Mouse (Mus musculus): ENCODE measurements around the gene Opcml. TPM values are rescaled to one million over a fixed set of nuclear protein-coding genes. Genes with fewer than 3 reads are reported as not detected.

Opcml gene
- polyA plus RNA-seq, 1 experiment from 2014 or later: 88.6 TPM

DNA sequence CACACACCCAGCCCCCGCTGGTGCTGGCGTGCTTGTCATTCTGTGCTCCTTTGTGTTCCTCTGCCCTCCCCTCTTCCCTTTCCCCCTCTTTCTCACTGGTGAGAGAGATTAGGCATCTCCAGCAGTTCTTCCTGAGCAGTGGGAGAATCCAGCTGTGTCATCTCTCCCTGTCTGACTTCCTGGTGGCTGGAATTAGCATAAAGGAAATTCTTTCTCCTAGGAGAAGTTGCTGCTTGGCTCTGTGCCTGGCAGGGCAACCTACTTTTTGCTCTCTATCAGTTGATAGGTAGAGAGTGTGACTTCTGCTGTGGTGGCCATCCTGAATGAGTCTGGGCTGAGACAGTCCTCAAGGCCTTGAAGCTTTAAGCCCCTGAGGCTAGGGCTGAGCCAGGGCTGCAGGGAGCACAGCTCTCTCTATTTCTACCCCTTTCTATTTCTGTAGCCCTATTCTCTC, 293.7 kb downstream of the Opcml start:
- Histone ChIP-seq H3K4me1 (replicated peaks; ENCODE audit: control insufficient read depth, insufficient read depth, low read length) (peaks cover 6% of the 10 kb centered on the region), H3K27me3 (replicated peaks; ENCODE audit: control insufficient read depth, insufficient read depth, low read length) (no peaks in the 10 kb centered on the region), H3K27ac (ENCODE audit: low read length) (no peak overlapping the region), H3K9ac (replicated peaks; ENCODE audit: low read depth, low read length) (no peak overlapping the region), H3K4me3 (replicated peaks; ENCODE audit: low read length) (no peak overlapping the region), H3K36me3 (ENCODE audit: control insufficient read depth, insufficient read depth) (no peaks in the 10 kb centered on the region), H3K9me3 (ENCODE audit: control insufficient read depth, low read length) (no peaks in the 10 kb centered on the region), H3K4me2 (ENCODE audit: low read length) (no peak overlapping the region)
- 3% methylated on average over 2 of the region's 2 CpGs for WGBS
- ATAC-seq: peak; percentile 85

DNA sequence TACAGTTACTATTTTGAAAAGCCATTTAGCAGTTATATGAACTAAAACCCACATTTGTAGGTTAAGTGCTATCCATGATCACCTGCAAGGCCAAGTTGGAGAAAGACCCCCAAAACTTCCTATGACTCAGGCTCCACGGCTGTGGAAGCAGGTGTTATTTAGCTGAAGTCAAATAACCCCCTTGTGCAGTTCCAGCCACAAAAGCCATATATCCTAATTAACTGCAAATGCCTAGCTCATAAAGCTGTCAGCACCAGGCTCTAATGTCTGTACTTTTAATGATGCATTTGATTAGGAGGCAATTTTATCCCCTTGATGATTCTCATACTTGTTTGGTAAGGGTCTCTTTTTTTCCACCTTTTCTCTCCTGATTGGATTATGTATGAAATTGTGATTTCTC, 300.8 kb downstream of the Opcml start:
- WGBS: 44% methylated on average over 1 of the region's 1 CpGs
- no peak overlapping the region for H3K27ac ChIP-seq (ENCODE audit: low read length)
- H3K27me3 ChIP-seq (replicated peaks; ENCODE audit: control insufficient read depth, insufficient read depth, low read length): no peaks in the 10 kb centered on the region
- H3K4me2 ChIP-seq (ENCODE audit: low read length): no peak overlapping the region
- ATAC-seq: no peak
- H3K9me3 ChIP-seq (ENCODE audit: control insufficient read depth, low read length): no peaks in the 10 kb centered on the region
- H3K36me3 ChIP-seq (ENCODE audit: control insufficient read depth, insufficient read depth): no peaks in the 10 kb centered on the region
- H3K9ac ChIP-seq (replicated peaks; ENCODE audit: low read depth, low read length): no peak overlapping the region
- H3K4me3 ChIP-seq (replicated peaks; ENCODE audit: low read length): no peak overlapping the region
- no peaks in the 10 kb centered on the region for H3K4me1 ChIP-seq (replicated peaks; ENCODE audit: control insufficient read depth, insufficient read depth, low read length)

DNA sequence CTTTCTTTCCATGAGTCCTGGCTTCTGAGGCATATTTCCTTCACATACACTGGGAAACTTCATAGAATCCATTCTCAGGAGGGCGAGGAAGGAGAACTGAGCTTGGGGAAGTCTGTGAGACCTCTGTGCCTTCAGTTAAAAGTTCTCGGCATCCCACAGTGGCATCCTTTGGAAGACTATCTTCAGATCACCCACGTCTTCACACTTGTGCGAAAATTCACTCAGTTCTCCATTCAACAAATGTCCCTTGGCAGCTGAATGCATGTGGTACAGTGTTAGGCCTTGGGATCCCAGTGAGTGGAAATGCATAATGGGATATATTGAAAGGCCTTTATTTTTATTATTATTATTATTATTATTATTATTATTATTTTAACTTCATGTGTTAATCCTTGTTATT, 304.1 kb downstream of the Opcml start:
- Histone ChIP-seq H3K36me3 (ENCODE audit: control insufficient read depth, insufficient read depth) (no peaks in the 10 kb centered on the region), H3K9me3 (ENCODE audit: control insufficient read depth, low read length) (no peaks in the 10 kb centered on the region), H3K4me3 (replicated peaks; ENCODE audit: low read length) (no peak overlapping the region), H3K27ac (ENCODE audit: low read length) (no peak overlapping the region), H3K9ac (replicated peaks; ENCODE audit: low read depth, low read length) (no peak overlapping the region), H3K27me3 (replicated peaks; ENCODE audit: control insufficient read depth, insufficient read depth, low read length) (no peaks in the 10 kb centered on the region), H3K4me2 (ENCODE audit: low read length) (no peak overlapping the region), H3K4me1 (replicated peaks; ENCODE audit: control insufficient read depth, insufficient read depth, low read length) (no peaks in the 10 kb centered on the region)
- no peak for ATAC-seq
- WGBS: 91% methylated on average over 4 of the region's 4 CpGs

DNA sequence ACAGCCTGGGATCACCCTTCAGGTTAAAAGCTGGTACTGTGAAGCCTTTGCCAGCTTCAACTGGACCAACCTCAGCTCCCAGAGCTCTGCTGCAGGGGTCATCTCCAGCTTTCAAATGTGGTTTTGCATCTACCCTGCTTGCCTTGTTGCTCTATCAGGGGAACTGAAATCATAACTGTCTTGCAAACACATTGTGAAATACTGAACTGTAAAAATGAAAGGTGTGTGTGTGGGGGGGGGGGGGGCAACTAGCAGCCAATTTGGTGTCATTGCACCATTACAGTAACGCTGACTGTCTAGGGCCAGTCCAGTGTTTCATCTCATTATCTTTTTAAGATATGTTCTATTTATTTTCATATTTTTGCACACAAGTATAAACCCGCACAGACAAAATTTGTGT, 305.6 kb downstream of the Opcml start:
- H3K27me3 ChIP-seq (replicated peaks; ENCODE audit: control insufficient read depth, insufficient read depth, low read length): no peaks in the 10 kb centered on the region
- no peak overlapping the region for H3K9ac ChIP-seq (replicated peaks; ENCODE audit: low read depth, low read length)
- no peaks in the 10 kb centered on the region for H3K9me3 ChIP-seq (ENCODE audit: control insufficient read depth, low read length)
- no peaks in the 10 kb centered on the region for H3K4me1 ChIP-seq (replicated peaks; ENCODE audit: control insufficient read depth, insufficient read depth, low read length)
- no peaks in the 10 kb centered on the region for H3K36me3 ChIP-seq (ENCODE audit: control insufficient read depth, insufficient read depth)
- no peak overlapping the region for H3K4me3 ChIP-seq (replicated peaks; ENCODE audit: low read length)
- no peak overlapping the region for H3K4me2 ChIP-seq (ENCODE audit: low read length)
- 94% methylated on average over 2 of the region's 2 CpGs for WGBS
- no peak overlapping the region for H3K27ac ChIP-seq (ENCODE audit: low read length)
- ATAC-seq: no peak

DNA sequence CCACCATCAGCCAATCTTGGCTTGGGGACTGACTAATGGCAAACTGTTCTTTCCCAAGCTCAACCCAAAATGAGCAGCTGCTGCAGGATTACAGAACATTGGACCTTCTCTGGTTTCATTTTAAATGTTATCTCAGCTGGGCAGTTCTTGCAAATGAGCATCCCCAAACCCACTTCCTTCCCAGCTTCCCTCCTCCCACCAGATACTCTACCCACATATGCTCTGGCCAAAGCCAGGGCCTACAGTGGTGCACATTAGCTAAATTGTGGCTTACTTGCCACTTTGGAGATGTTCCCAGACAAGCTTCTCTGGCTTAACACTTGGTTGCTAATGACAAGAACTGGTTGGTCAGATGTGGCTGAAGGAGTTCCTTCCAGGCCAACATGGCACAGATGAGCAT, 311.4 kb downstream of the Opcml start:
- Histone ChIP-seq H3K4me3 (replicated peaks; ENCODE audit: low read length) (no peak overlapping the region), H3K4me1 (replicated peaks; ENCODE audit: control insufficient read depth, insufficient read depth, low read length) (no peaks in the 10 kb centered on the region), H3K9ac (replicated peaks; ENCODE audit: low read depth, low read length) (no peak overlapping the region), H3K36me3 (ENCODE audit: control insufficient read depth, insufficient read depth) (no peaks in the 10 kb centered on the region), H3K4me2 (ENCODE audit: low read length) (no peak overlapping the region), H3K27me3 (replicated peaks; ENCODE audit: control insufficient read depth, insufficient read depth, low read length) (no peaks in the 10 kb centered on the region), H3K27ac (ENCODE audit: low read length) (no peak overlapping the region), H3K9me3 (ENCODE audit: control insufficient read depth, low read length) (no peaks in the 10 kb centered on the region)
- no peak for ATAC-seq

- no peaks in the 10 kb centered on the region for H3K4me1 ChIP-seq (replicated peaks; ENCODE audit: control insufficient read depth, insufficient read depth, low read length)
- H3K4me2 ChIP-seq (ENCODE audit: low read length): no peak overlapping the region
- no peak overlapping the region for H3K9ac ChIP-seq (replicated peaks; ENCODE audit: low read depth, low read length)
- no peaks in the 10 kb centered on the region for H3K27me3 ChIP-seq (replicated peaks; ENCODE audit: control insufficient read depth, insufficient read depth, low read length)
- H3K27ac ChIP-seq (ENCODE audit: low read length): no peak overlapping the region
- H3K9me3 ChIP-seq (ENCODE audit: control insufficient read depth, low read length): no peaks in the 10 kb centered on the region
- no peak for ATAC-seq
- no peaks in the 10 kb centered on the region for H3K36me3 ChIP-seq (ENCODE audit: control insufficient read depth, insufficient read depth)
- WGBS: 83% methylated on average over 2 of the region's 2 CpGs
- H3K4me3 ChIP-seq (replicated peaks; ENCODE audit: low read length): no peak overlapping the region
Observed at GRCm38 (mm10) chr9:28121858-28122257, 331.3 kb downstream of the Opcml start.

DNA sequence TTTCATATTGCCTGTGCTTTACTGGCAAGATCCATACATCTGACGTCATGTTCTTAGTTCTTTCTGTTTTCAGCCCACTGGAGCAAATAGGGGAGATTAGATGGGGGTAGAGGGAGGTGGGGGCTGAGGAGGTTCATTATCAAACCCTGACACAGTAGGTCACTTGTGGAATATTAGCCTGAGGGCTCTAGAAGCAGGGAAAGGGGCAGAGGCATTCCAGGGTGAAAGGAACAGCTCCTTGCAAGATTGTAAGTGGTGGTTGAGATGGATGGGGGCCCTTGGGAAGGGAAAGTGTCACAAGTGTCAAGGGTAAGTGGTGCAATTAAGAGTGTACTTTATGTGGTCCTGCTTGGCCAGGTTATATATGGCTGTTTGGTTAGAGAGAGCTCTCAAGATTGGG, 338.2 kb downstream of the Opcml start:
- Histone ChIP-seq H3K9me3 (ENCODE audit: control insufficient read depth, low read length) (no peaks in the 10 kb centered on the region), H3K27me3 (replicated peaks; ENCODE audit: control insufficient read depth, insufficient read depth, low read length) (no peaks in the 10 kb centered on the region), H3K4me3 (replicated peaks; ENCODE audit: low read length) (no peak overlapping the region), H3K27ac (ENCODE audit: low read length) (no peak overlapping the region), H3K36me3 (ENCODE audit: control insufficient read depth, insufficient read depth) (no peaks in the 10 kb centered on the region), H3K4me1 (replicated peaks; ENCODE audit: control insufficient read depth, insufficient read depth, low read length) (no peaks in the 10 kb centered on the region), H3K4me2 (ENCODE audit: low read length) (no peak overlapping the region), H3K9ac (replicated peaks; ENCODE audit: low read depth, low read length) (no peak overlapping the region)
- ATAC-seq: no peak
- 11% methylated on average over 1 of the region's 1 CpGs for WGBS

DNA sequence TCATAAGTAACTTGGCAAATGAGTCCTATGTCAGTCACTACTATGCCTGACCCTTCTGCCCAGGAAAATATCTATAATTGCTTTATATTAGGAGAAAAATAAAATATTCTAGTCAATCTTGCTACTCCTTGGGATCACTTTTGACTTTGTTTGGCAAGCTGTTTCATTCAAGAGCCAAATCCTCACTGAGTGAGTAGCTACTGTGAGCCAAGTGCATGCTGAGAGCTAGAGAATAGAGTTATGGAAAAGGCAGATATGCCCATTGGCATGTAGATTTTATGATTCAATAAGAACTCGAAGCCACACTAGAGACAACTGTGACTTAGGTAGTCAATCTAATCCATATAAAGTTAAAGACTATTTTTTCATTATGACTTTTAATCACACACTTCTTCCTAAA, 340.9 kb downstream of the Opcml start:
- no peak for ATAC-seq
- Histone ChIP-seq H3K9ac (replicated peaks; ENCODE audit: low read depth, low read length) (no peak overlapping the region), H3K4me3 (replicated peaks; ENCODE audit: low read length) (no peak overlapping the region), H3K9me3 (ENCODE audit: control insufficient read depth, low read length) (no peaks in the 10 kb centered on the region), H3K27ac (ENCODE audit: low read length) (no peak overlapping the region), H3K4me1 (replicated peaks; ENCODE audit: control insufficient read depth, insufficient read depth, low read length) (no peaks in the 10 kb centered on the region), H3K4me2 (ENCODE audit: low read length) (no peak overlapping the region), H3K36me3 (ENCODE audit: control insufficient read depth, insufficient read depth) (no peaks in the 10 kb centered on the region), H3K27me3 (replicated peaks; ENCODE audit: control insufficient read depth, insufficient read depth, low read length) (no peaks in the 10 kb centered on the region)
- 56% methylated on average over 1 of the region's 1 CpGs for WGBS

- ATAC-seq: no peak
- no peak overlapping the region for H3K4me2 ChIP-seq (ENCODE audit: low read length)
- H3K4me3 ChIP-seq (replicated peaks; ENCODE audit: low read length): no peak overlapping the region
- no peaks in the 10 kb centered on the region for H3K36me3 ChIP-seq (ENCODE audit: control insufficient read depth, insufficient read depth)
- no peak overlapping the region for H3K9ac ChIP-seq (replicated peaks; ENCODE audit: low read depth, low read length)
- 4% methylated on average over 2 of the region's 2 CpGs for WGBS
- no peaks in the 10 kb centered on the region for H3K27me3 ChIP-seq (replicated peaks; ENCODE audit: control insufficient read depth, insufficient read depth, low read length)
- H3K4me1 ChIP-seq (replicated peaks; ENCODE audit: control insufficient read depth, insufficient read depth, low read length): peaks cover 7% of the 10 kb centered on the region
- H3K27ac ChIP-seq (ENCODE audit: low read length): no peak overlapping the region
- no peaks in the 10 kb centered on the region for H3K9me3 ChIP-seq (ENCODE audit: control insufficient read depth, low read length)
Observed at GRCm38 (mm10) chr9:28136614-28137013, 346.0 kb downstream of the Opcml start.

- Histone ChIP-seq H3K4me2 (ENCODE audit: low read length) (no peak overlapping the region), H3K9me3 (ENCODE audit: control insufficient read depth, low read length) (no peaks in the 10 kb centered on the region), H3K27me3 (replicated peaks; ENCODE audit: control insufficient read depth, insufficient read depth, low read length) (no peaks in the 10 kb centered on the region), H3K36me3 (ENCODE audit: control insufficient read depth, insufficient read depth) (no peaks in the 10 kb centered on the region), H3K9ac (replicated peaks; ENCODE audit: low read depth, low read length) (no peak overlapping the region), H3K4me3 (replicated peaks; ENCODE audit: low read length) (no peak overlapping the region), H3K27ac (ENCODE audit: low read length) (no peak overlapping the region), H3K4me1 (replicated peaks; ENCODE audit: control insufficient read depth, insufficient read depth, low read length) (peaks cover 7% of the 10 kb centered on the region)
- no peak for ATAC-seq
- WGBS: 60% methylated on average over 12 of the region's 12 CpGs
Observed at GRCm38 (mm10) chr9:28139957-28140597, 349.5 kb downstream of the Opcml start.
